Mouse (Mus musculus) liver, postnatal 0 days (tissue): ENCODE measurements at regions not wholly inside any gene's neighbourhood (a gene's known extent, or its start where the extent isn't known, plus 50 kb on each side); places are given as distances from the start of the nearest gene placed in this dataset.

Source experiments
- ATAC-seq: fragments of 200-750 bp; cut with Nextera tagmentation; 2 replicates; pipeline ENCODE4 v1.8.0; 2017; ENCODE audit warnings: mild to moderate bottlenecking, moderate library complexity
- DNase-seq: peaks from one replicate; pipeline ENCODE4 v3.0.0-alpha.2; 2016
- H3K27ac ChIP-seq: fragments of 300-500 bp; sonication (generic); 2 replicates; pipeline ENCODE4 v1.5.1; 2014; ENCODE audit warnings: antibody characterized with exemption, moderate library complexity, mild to moderate bottlenecking, low read depth
- H3K27me3 ChIP-seq: fragments of 300-500 bp; sonication (generic); 2 replicates; pipeline ENCODE4 v1.6.1; 2014; ENCODE audit warnings: low read length, control low read depth, mixed read lengths; ENCODE audit not compliant: insufficient read depth
- H3K36me3 ChIP-seq: fragments of 300-500 bp; sonication (generic); replicated peaks from 2 replicates; pipeline ENCODE4 v1.6.1; 2014; ENCODE audit warnings: mild to moderate bottlenecking, control low read depth, low read length, moderate library complexity, mixed read lengths; ENCODE audit not compliant: insufficient read depth
- H3K4me1 ChIP-seq: fragments of 300-500 bp; sonication (generic); 2 replicates; pipeline ENCODE4 v1.6.1; 2014; ENCODE audit warnings: antibody characterized with exemption, mild to moderate bottlenecking, control low read depth; ENCODE audit not compliant: insufficient read depth
- H3K4me2 ChIP-seq: fragments of 300-500 bp; sonication (generic); 2 replicates; pipeline ENCODE4 v1.6.1; 2014; ENCODE audit warnings: low read depth, mild to moderate bottlenecking, low read length, moderate library complexity, mixed read lengths
- H3K4me3 ChIP-seq: fragments of 300-500 bp; sonication (generic); 2 replicates; pipeline ENCODE4 v1.5.1; 2014; ENCODE audit warnings: low read depth, low read length
- H3K9ac ChIP-seq: fragments of 300-500 bp; sonication (generic); replicated peaks from 2 replicates; pipeline ENCODE4 v1.6.1; 2014; ENCODE audit warnings: mild to moderate bottlenecking, moderate library complexity
- H3K9me3 ChIP-seq: fragments of 300-500 bp; sonication (generic); 2 replicates; pipeline ENCODE4 v1.6.1; 2016; ENCODE audit warnings: mild to moderate bottlenecking, control low read depth, low read length, mixed read lengths
- CTCF ChIP-seq: sonication (generic); IDR thresholded peaks from 2 replicates; pipeline ENCODE4 v1.5.1; 2016; ENCODE audit warnings: antibody characterized with exemption, low read depth
- EP300 ChIP-seq: IDR thresholded peaks from 2 replicates; pipeline ENCODE4 v1.6.1; 2016; ENCODE audit warnings: antibody characterized with exemption, low read depth, mild to moderate bottlenecking
- WGBS: fragments of 180-500 bp; shearing (Covaris S2); extraction: QIAGEN DNeasy Blood & Tissue Kit; methylation state at CpG from one replicate; pipeline ENCODE4 v1.1.7; 2014; ENCODE audit not compliant: insufficient replicate concordance; 5-methylcytosine and 5-hydroxymethylcytosine counted together

- 84% methylated on average over 5 of the region's 5 CpGs for WGBS
- Histone ChIP-seq H3K4me2 (no peak overlapping the region), H3K9ac (no peak overlapping the region), H3K36me3 (no peaks in the 10 kb centered on the region), H3K4me3 (no peak overlapping the region), H3K4me1 (no peaks in the 10 kb centered on the region), H3K27ac (no peak overlapping the region), H3K27me3 (no peaks in the 10 kb centered on the region), H3K9me3 (no peaks in the 10 kb centered on the region)
- ATAC-seq: no peak
- DNase-seq: no peak
- TF ChIP-seq EP300 (no peak), CTCF (no peak)
Measured at GRCm38 (mm10) chr1:184453673-184454072, 278.7 kb downstream of the Hlx start.

GRCm38 (mm10) chr1:184453061-184453460, 279.4 kb downstream of the Hlx start:
- Histone ChIP-seq H3K36me3 (no peaks in the 10 kb centered on the region), H3K9me3 (no peaks in the 10 kb centered on the region), H3K27me3 (no peaks in the 10 kb centered on the region), H3K9ac (no peak overlapping the region), H3K4me3 (no peak overlapping the region), H3K4me1 (no peaks in the 10 kb centered on the region), H3K27ac (no peak overlapping the region), H3K4me2 (no peak overlapping the region)
- TF ChIP-seq EP300: no peak
- TF ChIP-seq CTCF: no peak
- no peak for DNase-seq
- 85% methylated on average over 9 of the region's 9 CpGs for whole genome bisulfite sequencing
- no peak for ATAC-seq

GRCm38 (mm10) chr1:184451686-184452085, 280.7 kb downstream of the Hlx start:
- H3K36me3 ChIP-seq: no peaks in the 10 kb centered on the region
- no peaks in the 10 kb centered on the region for H3K4me1 ChIP-seq
- no peak for ATAC-seq
- H3K27ac ChIP-seq: no peak overlapping the region
- H3K27me3 ChIP-seq: no peaks in the 10 kb centered on the region
- H3K4me3 ChIP-seq: no peak overlapping the region
- H3K9me3 ChIP-seq: no peaks in the 10 kb centered on the region
- no peak overlapping the region for H3K9ac ChIP-seq
- no peak overlapping the region for H3K4me2 ChIP-seq
- no peak for DNase-seq
- TF ChIP-seq CTCF: no peak
- no peak for TF ChIP-seq EP300
- WGBS: 84% methylated on average over 2 of the region's 2 CpGs

GRCm38 (mm10) chr1:184449007-184449406, 283.4 kb downstream of the Hlx start:
- Histone ChIP-seq H3K4me3 (no peak overlapping the region), H3K4me1 (no peaks in the 10 kb centered on the region), H3K4me2 (no peak overlapping the region), H3K27ac (no peak overlapping the region), H3K27me3 (no peaks in the 10 kb centered on the region), H3K9me3 (no peaks in the 10 kb centered on the region), H3K9ac (no peak overlapping the region), H3K36me3 (no peaks in the 10 kb centered on the region)
- TF ChIP-seq CTCF: no peak
- TF ChIP-seq EP300: no peak
- no peak for ATAC-seq
- DNase-seq: no peak
- WGBS: 78% methylated on average over 9 of the region's 9 CpGs

GRCm38 (mm10) chr1:184447911-184448310, 284.5 kb downstream of the Hlx start:
- H3K4me1 ChIP-seq: no peaks in the 10 kb centered on the region
- WGBS: 46% methylated on average over 7 of the region's 7 CpGs
- H3K27ac ChIP-seq: no peak overlapping the region
- peak; percentile 85 for TF ChIP-seq CTCF
- TF ChIP-seq EP300: no peak
- no peaks in the 10 kb centered on the region for H3K9me3 ChIP-seq
- DNase-seq (peak; percentile 82), ATAC-seq (no peak)
- no peaks in the 10 kb centered on the region for H3K36me3 ChIP-seq
- no peak overlapping the region for H3K4me2 ChIP-seq
- no peaks in the 10 kb centered on the region for H3K27me3 ChIP-seq
- no peak overlapping the region for H3K4me3 ChIP-seq
- H3K9ac ChIP-seq: no peak overlapping the region

- H3K9me3 ChIP-seq: no peaks in the 10 kb centered on the region
- no peaks in the 10 kb centered on the region for H3K4me1 ChIP-seq
- H3K4me3 ChIP-seq: no peak overlapping the region
- no peak overlapping the region for H3K27ac ChIP-seq
- H3K4me2 ChIP-seq: no peak overlapping the region
- 56% methylated on average over 5 of the region's 5 CpGs for WGBS
- H3K36me3 ChIP-seq: no peaks in the 10 kb centered on the region
- no peak for DNase-seq
- H3K27me3 ChIP-seq: no peaks in the 10 kb centered on the region
- TF ChIP-seq EP300: no peak
- TF ChIP-seq CTCF: no peak
- no peak for ATAC-seq
- H3K9ac ChIP-seq: no peak overlapping the region
Measured at GRCm38 (mm10) chr1:184447161-184447667, 285.2 kb downstream of the Hlx start.

GRCm38 (mm10) chr1:184444189-184444588, 288.2 kb downstream of the Hlx start:
- DNase-seq (peak; percentile 24), ATAC-seq (peak; percentile 27; the same call in 1 of the 2 replicates)
- H3K9me3 ChIP-seq: no peaks in the 10 kb centered on the region
- no peaks in the 10 kb centered on the region for H3K36me3 ChIP-seq
- H3K4me1 ChIP-seq: peaks cover 3% of the 10 kb centered on the region
- H3K27ac ChIP-seq: no peak overlapping the region
- TF ChIP-seq EP300 (no peak), CTCF (no peak)
- H3K4me2 ChIP-seq: no peak overlapping the region
- 58% methylated on average over 10 of the region's 10 CpGs for whole genome bisulfite sequencing
- H3K4me3 ChIP-seq: no peak overlapping the region
- H3K9ac ChIP-seq: no peak overlapping the region
- no peaks in the 10 kb centered on the region for H3K27me3 ChIP-seq
